Mouse (Mus musculus) kidney, embryonic 16.5 days (tissue): ENCODE measurements around the gene Calcoco1. TPM values are rescaled to one million over a fixed set of nuclear protein-coding genes. Genes with fewer than 3 reads are reported as not detected.
A peak's percentile ranks its signal among the peaks of the same experiment; 100 is the strongest.

ENCODE experiments used
- ATAC-seq: fragments of 200-750 bp; cut with Nextera tagmentation; 2 replicates; pipeline ENCODE4 v1.8.0; 2017; ENCODE audit warnings: moderate TSS enrichment; ENCODE audit not compliant: low FRiP score, low TSS enrichment
- H3K27ac ChIP-seq: fragments of 300-500 bp; sonication (generic); 2 replicates; pipeline ENCODE4 v1.5.1; 2014; ENCODE audit warnings: low read length
- H3K27me3 ChIP-seq: fragments of 300-500 bp; sonication (generic); 2 replicates; pipeline ENCODE4 v1.6.1; 2014; ENCODE audit warnings: low read length, control low read depth, mixed read lengths; ENCODE audit not compliant: insufficient read depth
- H3K36me3 ChIP-seq: fragments of 300-500 bp; sonication (generic); 2 replicates; pipeline ENCODE4 v1.6.1; 2014; ENCODE audit warnings: low read length, control low read depth, mixed read lengths; ENCODE audit not compliant: insufficient read depth
- H3K4me1 ChIP-seq: fragments of 300-500 bp; sonication (generic); 2 replicates; pipeline ENCODE4 v1.6.1; 2014; ENCODE audit warnings: low read length, control low read depth, mixed read lengths; ENCODE audit not compliant: insufficient read depth
- H3K4me2 ChIP-seq: fragments of 300-500 bp; sonication (generic); replicated peaks from 2 replicates; pipeline ENCODE4 v1.6.1; 2014; ENCODE audit warnings: low read depth, low read length
- H3K4me3 ChIP-seq: fragments of 300-500 bp; sonication (generic); 2 replicates; pipeline ENCODE4 v1.5.1; 2014; ENCODE audit warnings: mild to moderate bottlenecking, low read length
- H3K9ac ChIP-seq: fragments of 300-500 bp; sonication (generic); replicated peaks from 2 replicates; pipeline ENCODE4 v1.6.1; 2014; ENCODE audit warnings: low read length
- H3K9me3 ChIP-seq: fragments of 300-500 bp; sonication (generic); 2 replicates; pipeline ENCODE4 v1.6.1; 2016; ENCODE audit warnings: low read length, control low read depth
- WGBS: fragments of 180-500 bp; shearing (Covaris S2); extraction: QIAGEN DNeasy Blood & Tissue Kit; methylation state at CpG from one replicate; pipeline ENCODE4 v1.1.7; 2014; 5-methylcytosine and 5-hydroxymethylcytosine counted together
- polyA plus RNA-seq: library from polyadenylated mRNA; unstranded; fragments of >200 nt; fragmentation: Nextera tagmentation; extraction: Ambion mirVana; gene quantifications from 2 replicates; pipeline ENCODE4 v1.2.1, GENCODE M21; 2015

Calcoco1 gene
- 60.4 and 63.2 TPM in 2 replicates for polyA plus RNA-seq

DNA sequence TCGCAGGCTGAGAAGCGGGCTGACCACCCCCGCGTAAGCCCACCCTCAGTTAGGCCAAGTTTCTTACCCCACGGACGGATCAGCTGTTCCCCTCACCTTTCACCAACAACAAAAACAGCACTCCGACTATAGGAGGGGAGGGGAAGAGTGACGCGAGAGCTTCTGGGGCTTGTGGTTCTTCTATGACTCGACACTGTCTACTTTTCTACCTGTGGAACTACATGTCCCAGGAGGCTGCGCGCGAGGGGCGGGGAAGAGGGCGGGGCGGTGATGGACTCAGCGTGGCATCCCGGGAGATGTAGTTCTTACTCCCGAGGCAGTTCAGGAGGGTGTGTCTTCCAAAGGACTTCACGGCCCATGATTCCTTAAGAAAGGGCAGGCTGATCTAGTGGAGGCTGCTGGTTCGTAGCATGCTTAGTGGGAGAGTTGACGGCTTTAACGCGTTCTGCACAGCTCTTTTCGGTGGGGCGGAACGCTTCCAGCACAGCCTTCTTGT, at the start of gene Calcoco1:
Gene Calcoco1 (minus strand): TSS at position 199 of the 496 bp plus-strand sequence.
- peak within 1 kb of the TSS; percentile 80 for H3K9ac ChIP-seq
- under 1% methylated on average over 27 of the region's 27 CpGs for WGBS
- H3K27me3 ChIP-seq, result no peaks in the 10 kb centered on the region
- peaks cover 16% of the 10 kb centered on the region for H3K4me1 ChIP-seq
- peak within 1 kb of the TSS; percentile 79 for H3K4me3 ChIP-seq
- peak within 1 kb of the TSS; percentile 65 for H3K4me2 ChIP-seq
- peaks cover 14% of the 10 kb centered on the region; the same call in 1 of the 2 replicates for H3K36me3 ChIP-seq
- no peaks in the 10 kb centered on the region for H3K9me3 ChIP-seq
- peak; percentile 99 for ATAC-seq
- peak within 1 kb of the TSS; percentile 79 for H3K27ac ChIP-seq

DNA sequence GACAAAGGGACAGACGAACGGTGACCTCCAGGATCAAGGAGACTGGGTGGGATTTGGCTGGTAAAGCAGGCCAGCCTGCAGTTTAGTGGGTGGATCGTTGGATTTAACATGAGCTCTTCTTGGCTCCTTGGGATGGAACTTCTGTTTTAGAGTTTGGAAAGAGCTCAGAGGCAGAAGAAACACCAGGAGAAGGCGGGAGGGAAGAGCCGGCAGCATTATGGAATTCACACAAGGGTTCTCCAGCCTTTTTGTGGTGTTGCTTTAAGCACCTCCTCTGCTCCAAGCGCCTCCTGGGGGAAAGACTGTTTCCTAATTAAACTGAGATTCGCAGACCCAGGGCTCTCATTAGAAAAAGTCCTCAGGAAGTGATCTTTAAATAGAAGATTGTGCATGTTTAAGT, 48.9 kb upstream of the Calcoco1 start:
- whole genome bisulfite sequencing, result 36% methylated on average over 7 of the region's 7 CpGs
- Histone ChIP-seq H3K4me1 (no peaks in the 10 kb centered on the region), H3K9me3 (no peaks in the 10 kb centered on the region), H3K4me2 (no peak overlapping the region), H3K9ac (no peak overlapping the region), H3K4me3 (no peak overlapping the region), H3K27ac (no peak overlapping the region), H3K27me3 (peaks cover 5% of the 10 kb centered on the region; the same call in 1 of the 2 replicates), H3K36me3 (no peaks in the 10 kb centered on the region)
- no peak for ATAC-seq

- no peak for ATAC-seq
- H3K4me1 ChIP-seq, result no peaks in the 10 kb centered on the region
- no peak overlapping the region for H3K4me3 ChIP-seq
- H3K27ac ChIP-seq, result no peak overlapping the region
- WGBS, result 38% methylated on average over 2 of the region's 2 CpGs
- H3K36me3 ChIP-seq, result no peaks in the 10 kb centered on the region
- H3K27me3 ChIP-seq, result peaks cover 31% of the 10 kb centered on the region
- no peak overlapping the region for H3K9ac ChIP-seq
- no peak overlapping the region for H3K4me2 ChIP-seq
- H3K9me3 ChIP-seq, result no peaks in the 10 kb centered on the region
Measured at GRCm38 (mm10) chr15:102765207-102765606, 43.2 kb upstream of the Calcoco1 start.

GRCm38 (mm10) chr15:102761745-102762378, 39.9 kb upstream of the Calcoco1 start:
- no peak overlapping the region for H3K9ac ChIP-seq
- H3K4me1 ChIP-seq, result no peaks in the 10 kb centered on the region
- peak; percentile 90 for ATAC-seq
- H3K27me3 ChIP-seq, result peaks cover 39% of the 10 kb centered on the region
- H3K27ac ChIP-seq, result no peak overlapping the region
- no peaks in the 10 kb centered on the region for H3K9me3 ChIP-seq
- H3K4me3 ChIP-seq, result no peak overlapping the region
- H3K36me3 ChIP-seq, result no peaks in the 10 kb centered on the region
- WGBS, result 8% methylated on average over 7 of the region's 7 CpGs
- H3K4me2 ChIP-seq, result no peak overlapping the region

GRCm38 (mm10) chr15:102757686-102758085, 35.7 kb upstream of the Calcoco1 start:
- Histone ChIP-seq H3K27me3 (peaks cover 25% of the 10 kb centered on the region), H3K4me2 (no peak overlapping the region), H3K9ac (no peak overlapping the region), H3K36me3 (no peaks in the 10 kb centered on the region), H3K9me3 (no peaks in the 10 kb centered on the region), H3K4me1 (0 out of 2 replicates have a peak, but pooled peaks cover 3% of the 10 kb centered on the region), H3K4me3 (no peak overlapping the region), H3K27ac (no peak overlapping the region)
- 88% methylated on average over 1 of the region's 1 CpGs for WGBS
- ATAC-seq, result no peak

- H3K9me3 ChIP-seq, result no peaks in the 10 kb centered on the region
- no peak overlapping the region for H3K9ac ChIP-seq
- H3K27ac ChIP-seq, result no peak overlapping the region
- H3K27me3 ChIP-seq, result peaks cover 13% of the 10 kb centered on the region
- WGBS, result 25% methylated on average over 5 of the region's 5 CpGs
- ATAC-seq, result 0 out of 2 replicates have a peak, but pooled peaks have one; percentile 3
- peaks cover 9% of the 10 kb centered on the region; the same call in 1 of the 2 replicates for H3K4me1 ChIP-seq
- no peak overlapping the region for H3K4me3 ChIP-seq
- no peak overlapping the region for H3K4me2 ChIP-seq
- H3K36me3 ChIP-seq, result no peaks in the 10 kb centered on the region
Measured at GRCm38 (mm10) chr15:102755053-102755452, 33.1 kb upstream of the Calcoco1 start.

DNA sequence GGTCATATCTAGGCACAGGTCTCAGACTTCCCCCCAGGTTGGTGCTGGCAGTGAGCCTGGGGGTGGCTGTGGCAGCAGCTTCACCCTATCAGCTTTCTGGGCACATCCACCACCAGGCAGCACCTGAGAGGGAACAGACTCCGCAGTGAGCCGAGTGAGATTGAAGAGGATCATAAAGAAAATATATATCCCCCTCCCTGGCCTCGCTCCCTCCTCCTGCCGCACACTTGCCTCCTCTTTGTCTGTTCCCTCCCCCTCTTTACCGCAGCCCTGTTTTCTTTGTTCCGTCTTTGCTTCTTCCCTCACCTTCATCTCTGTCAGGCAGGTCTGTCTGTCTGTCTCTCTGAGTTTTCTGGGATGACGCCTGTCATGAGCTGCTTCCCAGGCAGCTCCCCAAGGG, 32.4 kb upstream of the Calcoco1 start:
- no peak overlapping the region for H3K4me3 ChIP-seq
- 21% methylated on average over 7 of the region's 7 CpGs for WGBS
- H3K27me3 ChIP-seq, result peaks cover 7% of the 10 kb centered on the region; the same call in 1 of the 2 replicates
- no peak overlapping the region for H3K4me2 ChIP-seq
- no peaks in the 10 kb centered on the region for H3K36me3 ChIP-seq
- 0 out of 2 replicates have a peak overlapping the region, but pooled peaks have one; percentile 10 for H3K9ac ChIP-seq
- no peak overlapping the region for H3K27ac ChIP-seq
- H3K9me3 ChIP-seq, result no peaks in the 10 kb centered on the region
- ATAC-seq, result no peak
- peaks cover 10% of the 10 kb centered on the region; the same call in 1 of the 2 replicates for H3K4me1 ChIP-seq

- H3K36me3 ChIP-seq, result no peaks in the 10 kb centered on the region
- no peak overlapping the region for H3K4me3 ChIP-seq
- no peaks in the 10 kb centered on the region for H3K9me3 ChIP-seq
- no peak overlapping the region for H3K27ac ChIP-seq
- no peak for ATAC-seq
- H3K27me3 ChIP-seq, result peaks cover 17% of the 10 kb centered on the region
- 10% methylated on average over 13 of the region's 13 CpGs for WGBS
- no peak overlapping the region for H3K9ac ChIP-seq
- peaks cover 10% of the 10 kb centered on the region; the same call in 1 of the 2 replicates for H3K4me1 ChIP-seq
- H3K4me2 ChIP-seq, result 0 out of 2 replicates have a peak overlapping the region, but pooled peaks have one; percentile 11
Measured at GRCm38 (mm10) chr15:102753170-102753569, 31.2 kb upstream of the Calcoco1 start.

DNA sequence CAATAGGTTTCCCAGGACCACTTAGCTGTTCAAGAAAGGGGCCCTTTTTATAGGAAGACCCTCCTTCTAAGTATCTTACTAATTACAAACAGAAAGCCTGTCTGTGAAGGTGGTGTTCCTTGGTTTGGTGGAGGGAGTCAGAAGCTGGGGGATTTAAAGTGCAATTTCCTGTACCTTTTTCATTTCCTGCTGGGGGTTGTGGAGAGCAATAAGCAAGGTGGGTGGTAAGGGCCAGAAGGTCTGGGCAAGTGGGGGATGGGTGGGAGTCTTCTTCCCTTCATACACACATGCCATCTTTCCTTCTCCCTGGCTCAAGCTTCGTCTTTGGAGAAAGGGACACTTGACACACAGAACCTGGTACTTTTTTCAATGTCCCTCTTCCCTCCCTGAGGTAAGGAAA, 30.2 kb upstream of the Calcoco1 start:
- H3K9ac ChIP-seq, result no peak overlapping the region
- WGBS, result 50% methylated on average over 1 of the region's 1 CpGs
- peaks cover 18% of the 10 kb centered on the region; the same call in 1 of the 2 replicates for H3K4me1 ChIP-seq
- no peak overlapping the region for H3K27ac ChIP-seq
- H3K9me3 ChIP-seq, result no peaks in the 10 kb centered on the region
- ATAC-seq, result no peak
- peaks cover 23% of the 10 kb centered on the region for H3K27me3 ChIP-seq
- H3K4me2 ChIP-seq, result no peak overlapping the region
- no peaks in the 10 kb centered on the region for H3K36me3 ChIP-seq
- no peak overlapping the region for H3K4me3 ChIP-seq

DNA sequence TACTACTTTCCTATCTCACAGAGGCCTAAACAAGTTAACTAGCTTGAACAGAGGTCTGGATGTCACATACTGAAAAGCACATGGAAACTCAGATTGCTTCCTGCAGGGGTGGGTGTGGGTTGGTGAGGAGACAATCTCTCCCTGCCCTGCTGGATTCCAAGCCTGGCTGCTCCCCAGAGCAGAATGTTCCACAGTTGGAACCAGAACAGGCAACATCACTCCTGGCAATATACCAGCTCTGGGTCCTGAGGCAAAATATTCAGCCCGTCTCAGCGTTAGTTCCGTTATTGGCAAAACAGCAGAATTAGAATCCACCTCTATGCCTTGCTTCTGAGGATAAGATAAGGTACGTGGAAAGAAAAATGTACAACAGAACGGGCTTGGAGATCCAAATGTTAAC, 28.3 kb upstream of the Calcoco1 start:
- Histone ChIP-seq H3K4me1 (peaks cover 23% of the 10 kb centered on the region; the same call in 1 of the 2 replicates), H3K27me3 (peaks cover 42% of the 10 kb centered on the region), H3K4me2 (no peak overlapping the region), H3K36me3 (no peaks in the 10 kb centered on the region), H3K9me3 (no peaks in the 10 kb centered on the region), H3K4me3 (no peak overlapping the region), H3K27ac (no peak overlapping the region), H3K9ac (no peak overlapping the region)
- 57% methylated on average over 5 of the region's 5 CpGs for WGBS
- no peak for ATAC-seq
